Mouse (Mus musculus): Measurements from ENCODE around the gene 1700013G24Rik.
A peak's percentile ranks its signal among the peaks of the same experiment; 100 is the strongest.

1700013G24Rik gene

GRCm38 (mm10) chr4:137495501-137496100, 42.5 kb downstream of the 1700013G24Rik start:
- no peak for DNase-seq (ENCODE audit: low spot score in 2 of 2)

GRCm38 (mm10) chr4:137497367-137497766, 44.3 kb downstream of the 1700013G24Rik start:
- DNase-seq (ENCODE audit: low spot score in 2 of 2), result no peak

- no peak for DNase-seq (ENCODE audit: low spot score in 2 of 2)
Observed at GRCm38 (mm10) chr4:137497892-137498722, 45.0 kb downstream of the 1700013G24Rik start.

- no peak for DNase-seq (ENCODE audit: low spot score in 2 of 2)
Observed at GRCm38 (mm10) chr4:137498882-137499583, 45.9 kb downstream of the 1700013G24Rik start.

GRCm38 (mm10) chr4:137500149-137500548, 47.1 kb downstream of the 1700013G24Rik start:
- DNase-seq (ENCODE audit: low spot score in 2 of 2), result no peak

GRCm38 (mm10) chr4:137500953-137501352, 47.9 kb downstream of the 1700013G24Rik start:
- no peak for DNase-seq (ENCODE audit: low spot score in 2 of 2)

GRCm38 (mm10) chr4:137502183-137502582, 49.1 kb downstream of the 1700013G24Rik start:
- DNase-seq (ENCODE audit: low spot score in 2 of 2), result no peak

- no peak for DNase-seq (ENCODE audit: low spot score in 2 of 2)
Observed at GRCm38 (mm10) chr4:137502801-137503200, 49.7 kb downstream of the 1700013G24Rik start.

GRCm38 (mm10) chr4:137503509-137503971, 50.5 kb downstream of the 1700013G24Rik start:
- peak; percentile 29 to 48 for DNase-seq (ENCODE audit: low spot score in 2 of 2)
